Mouse (Mus musculus) olfactory bulb, adult 2 months (tissue): Measurements from ENCODE around the gene Selenbp2.
"Not testable (repeated sequence)": the region's sequence is repeated elsewhere in the genome, so short reads cannot be mapped to it uniquely, and the experiment has no call there.

Experiments used
- CTCF ChIP-seq: fragments of 200-500 bp; IDR thresholded peaks from 2 replicates; pipeline ENCODE4 v1.5.1; 2012; ENCODE audit warnings: low read depth, mild to moderate bottlenecking, low read length, moderate library complexity; ENCODE audit not compliant: insufficient read depth
- POLR2A ChIP-seq: fragments of 200-500 bp; IDR thresholded peaks from 2 replicates; pipeline ENCODE4 v1.6.1; 2012; ENCODE audit warnings: mild to moderate bottlenecking, low read depth, low read length, moderate library complexity; ENCODE audit not compliant: insufficient read depth

GRCm38 (mm10) chr3:94703364-94703763 is 10.0 kb downstream of the Selenbp2 start:
- TF ChIP-seq CTCF, POLR2A: not testable (repeated sequence)
